Mouse (Mus musculus) ES-Bruce4 (cell line): ENCODE measurements at regions not wholly inside any gene's neighbourhood (a gene's known extent, or its start where the extent isn't known, plus 50 kb on each side); places are given as distances from the start of the nearest gene placed in this dataset.

ENCODE experiments used
- H3K27ac ChIP-seq: 2 replicates; pipeline ENCODE4 v1.5.1; 2012; ENCODE audit warnings: low read length, inconsistent platforms; ENCODE audit not compliant: insufficient read depth
- H3K27me3 ChIP-seq: 2 replicates; pipeline ENCODE4 v1.6.1; 2012; ENCODE audit warnings: mild to moderate bottlenecking, low read length, inconsistent platforms; ENCODE audit not compliant: control insufficient read depth, poor library complexity, insufficient read depth, severe bottlenecking
- H3K36me3 ChIP-seq: 2 replicates; pipeline ENCODE4 v1.6.1; 2012; ENCODE audit warnings: inconsistent platforms, mild to moderate bottlenecking, low read length, moderate library complexity; ENCODE audit not compliant: control insufficient read depth, poor library complexity, insufficient read depth, severe bottlenecking
- H3K4me1 ChIP-seq: one replicate; pipeline ENCODE4 v1.8.1; 2011; ENCODE audit warnings: low read length; ENCODE audit not compliant: control insufficient read depth, insufficient read depth
- H3K4me3 ChIP-seq: 2 replicates; pipeline ENCODE4 v1.5.1; 2011; ENCODE audit warnings: low read depth, mild to moderate bottlenecking, low read length
- H3K9ac ChIP-seq: 2 replicates; pipeline ENCODE4 v1.6.1; 2012; ENCODE audit warnings: low read depth, mild to moderate bottlenecking, inconsistent platforms; ENCODE audit not compliant: poor library complexity, severe bottlenecking
- H3K9me3 ChIP-seq: replicated peaks from 2 replicates; pipeline ENCODE4 v1.6.1; 2012; ENCODE audit warnings: mild to moderate bottlenecking, low read length, inconsistent platforms; ENCODE audit not compliant: control insufficient read depth, poor library complexity, insufficient read depth, severe bottlenecking
- CTCF ChIP-seq: IDR thresholded peaks from one replicate; pipeline ENCODE4 v1.8.1; 2011; ENCODE audit warnings: low read depth, low read length
- EP300 ChIP-seq: IDR thresholded peaks from 2 replicates; pipeline ENCODE4 v1.6.1; 2011; ENCODE audit warnings: low read depth, low read length; ENCODE audit not compliant: insufficient read depth
- POLR2A ChIP-seq: IDR thresholded peaks from one replicate; pipeline ENCODE4 v1.8.1; 2011; ENCODE audit warnings: low read length; ENCODE audit not compliant: insufficient read depth

GRCm38 (mm10) chr9:49975938-49976671 is 177.4 kb upstream of the Ncam1 start:
- no peaks in the 10 kb centered on the region for H3K9me3 ChIP-seq
- H3K4me3 ChIP-seq: no peak overlapping the region
- no peak overlapping the region for H3K27ac ChIP-seq
- H3K9ac ChIP-seq: no peak overlapping the region
- no peaks in the 10 kb centered on the region for H3K36me3 ChIP-seq
- TF ChIP-seq CTCF (no peak), POLR2A (no peak), EP300 (no peak)
- no peaks in the 10 kb centered on the region for H3K27me3 ChIP-seq
- H3K4me1 ChIP-seq: peaks cover 2% of the 10 kb centered on the region

GRCm38 (mm10) chr9:49973974-49974495 is 175.3 kb upstream of the Ncam1 start:
- Histone ChIP-seq H3K9me3 (no peaks in the 10 kb centered on the region), H3K27me3 (no peaks in the 10 kb centered on the region), H3K36me3 (no peaks in the 10 kb centered on the region), H3K4me3 (no peak overlapping the region), H3K27ac (no peak overlapping the region), H3K9ac (no peak overlapping the region), H3K4me1 (peaks cover 2% of the 10 kb centered on the region)
- no peak for TF ChIP-seq CTCF
- TF ChIP-seq POLR2A: no peak
- no peak for TF ChIP-seq EP300

- Histone ChIP-seq H3K4me1 (no peaks in the 10 kb centered on the region), H3K36me3 (no peaks in the 10 kb centered on the region), H3K27ac (no peak overlapping the region), H3K9me3 (no peaks in the 10 kb centered on the region), H3K4me3 (no peak overlapping the region), H3K27me3 (no peaks in the 10 kb centered on the region), H3K9ac (no peak overlapping the region)
- no peak for TF ChIP-seq CTCF
- no peak for TF ChIP-seq POLR2A
- TF ChIP-seq EP300: no peak
These were observed 170.7 kb upstream of the Ncam1 start for GRCm38 (mm10) chr9:49969429-49969828.

GRCm38 (mm10) chr9:49964666-49965065 is 165.9 kb upstream of the Ncam1 start:
- no peak overlapping the region for H3K9ac ChIP-seq
- peaks cover 6% of the 10 kb centered on the region for H3K4me1 ChIP-seq
- no peak overlapping the region for H3K27ac ChIP-seq
- H3K27me3 ChIP-seq: no peaks in the 10 kb centered on the region
- no peak overlapping the region for H3K4me3 ChIP-seq
- TF ChIP-seq CTCF (no peak), EP300 (no peak), POLR2A (no peak)
- H3K36me3 ChIP-seq: no peaks in the 10 kb centered on the region
- H3K9me3 ChIP-seq: no peaks in the 10 kb centered on the region

- Histone ChIP-seq H3K4me1 (peaks cover 6% of the 10 kb centered on the region), H3K36me3 (no peaks in the 10 kb centered on the region), H3K27me3 (no peaks in the 10 kb centered on the region), H3K9ac (no peak overlapping the region), H3K27ac (peak overlapping the region; percentile 66), H3K9me3 (no peaks in the 10 kb centered on the region), H3K4me3 (no peak overlapping the region)
- TF ChIP-seq EP300 (no peak), CTCF (no peak), POLR2A (no peak)
These were observed 163.9 kb upstream of the Ncam1 start for GRCm38 (mm10) chr9:49962561-49963071.

GRCm38 (mm10) chr9:49961965-49962364 is 163.2 kb upstream of the Ncam1 start:
- Histone ChIP-seq H3K36me3 (no peaks in the 10 kb centered on the region), H3K9me3 (no peaks in the 10 kb centered on the region), H3K4me3 (no peak overlapping the region), H3K27ac (peak overlapping the region; percentile 66), H3K27me3 (no peaks in the 10 kb centered on the region), H3K9ac (no peak overlapping the region), H3K4me1 (peaks cover 6% of the 10 kb centered on the region)
- TF ChIP-seq EP300 (peak; percentile 62; the same call in 1 of the 2 replicates), POLR2A (no peak)
